Mouse (Mus musculus): ENCODE results near the gene Mdk. TPM values are rescaled to one million over a fixed set of nuclear protein-coding genes. Genes with fewer than 3 reads are reported as not detected.

Mdk gene
- polyA plus RNA-seq, 1 experiment = 0.29 TPM

DNA sequence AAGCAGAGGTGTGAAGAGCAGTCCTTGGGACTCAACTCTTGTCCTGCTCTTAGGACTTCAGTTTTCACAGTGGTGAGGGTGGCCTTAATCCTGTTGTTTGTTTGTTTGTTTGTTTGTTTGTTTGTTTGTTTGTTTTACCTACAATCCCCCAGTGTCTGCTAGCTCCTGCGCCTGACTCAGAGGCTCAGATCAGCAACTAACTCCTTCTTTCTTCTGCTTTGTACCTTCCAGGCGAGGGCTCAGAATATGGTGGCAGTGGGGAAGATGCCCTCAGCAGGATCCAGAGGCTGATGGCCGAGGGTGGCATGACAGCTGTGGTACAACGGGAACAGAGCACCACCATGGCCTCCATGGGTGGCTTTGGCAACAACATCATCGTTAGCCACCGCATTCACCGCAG, 15.0 kb downstream of the Mdk start:
- peaks cover 27% of the 10 kb centered on the region for H3K36me3 ChIP-seq (ENCODE audit: control insufficient read depth, insufficient read depth)
- TF ChIP-seq MYOD1 (IDR thresholded peaks at IDR 0.05; ENCODE audit: control insufficient read depth in 1 of 3, insufficient read length in 2 of 3, low read depth in 2 of 3) (no peak), MAX (IDR thresholded peaks at IDR 0.05; ENCODE audit: low read depth) (no peak), MYOG (IDR thresholded peaks at IDR 0.05; ENCODE audit: control insufficient read depth in 1 of 3, insufficient read depth in 1 of 3, insufficient read length in 2 of 3, low read depth in 2 of 3) (no peak), REST (IDR thresholded peaks at IDR 0.05; ENCODE audit: insufficient read depth, insufficient read length) (no peak)
- H3K79me2 ChIP-seq (ENCODE audit: control insufficient read depth, insufficient read depth) = no peaks in the 10 kb centered on the region
- H3K27me3 ChIP-seq (ENCODE audit: control insufficient read depth, insufficient read depth, insufficient read length) = peaks cover 4% of the 10 kb centered on the region
- H3K4me2 ChIP-seq (ENCODE audit: low read depth) = no peak overlapping the region
- no peak overlapping the region for H3K4me3 ChIP-seq
- no peak overlapping the region for H3ac ChIP-seq (ENCODE audit: control insufficient read depth, insufficient read length)

DNA sequence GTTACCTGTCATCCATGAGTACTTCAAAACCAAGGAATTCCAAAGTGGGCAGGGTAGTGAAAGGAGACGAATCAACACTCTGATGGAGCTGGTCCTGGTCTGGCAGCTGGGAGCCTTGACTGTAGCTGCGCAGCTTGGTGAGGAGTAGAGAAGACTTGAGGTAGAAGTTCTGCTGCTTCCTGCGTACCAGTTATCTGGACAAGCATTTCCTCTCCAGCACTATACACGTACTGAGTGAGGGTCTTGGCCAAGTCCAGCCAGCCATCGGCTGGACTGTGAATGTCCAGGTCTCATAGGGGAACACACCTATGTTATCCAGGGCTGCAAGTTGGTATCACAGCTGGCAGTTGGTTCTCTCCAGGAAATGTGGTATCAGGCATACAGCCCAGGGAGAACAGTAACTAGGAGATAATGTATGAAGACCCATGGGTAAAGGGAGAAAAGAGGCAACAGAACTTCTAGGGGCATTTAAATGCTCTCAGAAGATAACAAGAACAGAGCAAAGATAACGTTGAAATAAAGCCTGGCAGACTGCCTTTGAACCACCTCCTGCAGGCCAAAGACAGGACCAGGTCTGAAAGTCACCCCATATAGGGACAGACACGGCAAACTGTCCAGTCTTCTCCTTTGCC, 15.6 kb downstream of the Mdk start:
- no peak overlapping the region for H3K4me2 ChIP-seq (ENCODE audit: low read depth)
- H3K27me3 ChIP-seq (ENCODE audit: control insufficient read depth, insufficient read depth, insufficient read length) = no peaks in the 10 kb centered on the region
- H3K79me2 ChIP-seq (ENCODE audit: control insufficient read depth, insufficient read depth) = no peaks in the 10 kb centered on the region
- TF ChIP-seq CEBPB (IDR thresholded peaks at IDR 0.05; ENCODE audit: insufficient read depth, poor library complexity, severe bottlenecking) (no peak), E2F4 (IDR thresholded peaks at IDR 0.05; ENCODE audit: insufficient read depth) (no peak), USF1 (IDR thresholded peaks at IDR 0.05; ENCODE audit: low read depth) (no peak), POLR2AphosphoS2 (IDR thresholded peaks at IDR 0.05; ENCODE audit: insufficient read length, low read depth) (no peak), SRF (IDR thresholded peaks at IDR 0.05; ENCODE audit: control insufficient read depth, insufficient read length, low read depth) (no peak), POLR2A (IDR thresholded peaks at IDR 0.05; ENCODE audit: insufficient read length, low read depth) (no peak), MYOG (IDR thresholded peaks at IDR 0.05; ENCODE audit: control insufficient read depth in 1 of 3, insufficient read depth in 1 of 3, insufficient read length in 2 of 3, low read depth in 2 of 3) (no peak), TCF3 (IDR thresholded peaks at IDR 0.05; ENCODE audit: insufficient read length, low read depth) (no peak), MYOD1 (IDR thresholded peaks at IDR 0.05; ENCODE audit: control insufficient read depth in 1 of 3, insufficient read length in 2 of 3, low read depth in 2 of 3) (no peak)
- H3ac ChIP-seq (ENCODE audit: control insufficient read depth, insufficient read length) = no peak overlapping the region
- no peak overlapping the region for H3K4me3 ChIP-seq
- H3K36me3 ChIP-seq (ENCODE audit: control insufficient read depth, insufficient read depth) = peaks cover 33% of the 10 kb centered on the region

DNA sequence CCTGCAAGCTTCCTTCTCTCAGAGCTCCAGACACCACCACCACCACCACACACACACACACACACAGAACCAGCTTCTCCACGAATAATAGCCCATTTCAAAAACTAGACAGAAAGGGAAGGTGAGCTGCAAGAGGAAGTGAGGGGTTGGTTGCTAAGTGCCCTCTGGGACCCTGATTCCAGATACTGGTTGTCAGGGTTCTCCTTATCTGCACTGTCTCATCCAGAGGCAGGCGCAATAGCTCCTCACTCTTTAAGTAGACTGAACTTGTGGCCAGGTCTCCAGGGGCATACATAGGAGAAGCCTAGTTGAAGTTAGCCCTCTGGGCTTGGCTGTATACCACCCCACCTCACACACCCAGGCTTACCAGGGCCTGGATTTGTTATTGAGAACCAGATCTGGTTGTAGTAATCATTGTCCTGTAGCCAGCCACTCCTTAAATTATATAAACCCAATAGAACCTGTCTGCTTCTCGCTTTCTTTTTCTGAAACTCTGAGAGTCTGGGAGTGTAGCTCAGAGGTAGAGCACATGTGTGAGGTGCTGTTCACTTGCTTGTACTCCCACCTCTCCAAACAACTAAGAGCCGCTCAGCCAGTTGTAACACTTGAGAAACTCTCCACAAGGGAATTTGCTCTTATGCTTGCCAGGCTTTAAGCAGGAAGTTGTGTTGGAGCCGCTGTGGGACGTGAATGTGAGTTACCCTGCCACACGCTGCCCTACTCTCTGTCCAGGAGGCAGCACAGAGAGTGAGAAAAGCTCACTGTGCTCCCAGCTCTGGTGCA, 18.6 kb downstream of the Mdk start:
- no peaks in the 10 kb centered on the region for H3K79me2 ChIP-seq (ENCODE audit: control insufficient read depth, insufficient read depth)
- no peaks in the 10 kb centered on the region for H3K27me3 ChIP-seq (ENCODE audit: control insufficient read depth, insufficient read depth, insufficient read length)
- H3ac ChIP-seq (ENCODE audit: control insufficient read depth, insufficient read length) = no peak overlapping the region
- no peak for TF ChIP-seq POLR2AphosphoS2 (IDR thresholded peaks at IDR 0.05; ENCODE audit: insufficient read length, low read depth)
- TF ChIP-seq POLR2A (IDR thresholded peaks at IDR 0.05; ENCODE audit: insufficient read length, low read depth) = no peak
- TF ChIP-seq TCF12 (IDR thresholded peaks at IDR 0.05; ENCODE audit: insufficient read depth, poor library complexity, severe bottlenecking) = no peak
- TF ChIP-seq MYOD1 (IDR thresholded peaks at IDR 0.05; ENCODE audit: control insufficient read depth in 1 of 3, insufficient read length in 2 of 3, low read depth in 2 of 3) = no peak
- no peak for TF ChIP-seq E2F4 (IDR thresholded peaks at IDR 0.05; ENCODE audit: insufficient read depth)
- TF ChIP-seq CEBPB (IDR thresholded peaks at IDR 0.05; ENCODE audit: insufficient read depth, poor library complexity, severe bottlenecking) = no peak
- no peak for TF ChIP-seq MYOG (IDR thresholded peaks at IDR 0.05; ENCODE audit: control insufficient read depth in 1 of 3, insufficient read depth in 1 of 3, insufficient read length in 2 of 3, low read depth in 2 of 3)
- no peak for TF ChIP-seq SRF (IDR thresholded peaks at IDR 0.05; ENCODE audit: control insufficient read depth, insufficient read length, low read depth)
- no peak overlapping the region for H3K4me3 ChIP-seq
- H3K4me2 ChIP-seq (ENCODE audit: low read depth) = no peak overlapping the region
- H3K36me3 ChIP-seq (ENCODE audit: control insufficient read depth, insufficient read depth) = peaks cover 45% of the 10 kb centered on the region

DNA sequence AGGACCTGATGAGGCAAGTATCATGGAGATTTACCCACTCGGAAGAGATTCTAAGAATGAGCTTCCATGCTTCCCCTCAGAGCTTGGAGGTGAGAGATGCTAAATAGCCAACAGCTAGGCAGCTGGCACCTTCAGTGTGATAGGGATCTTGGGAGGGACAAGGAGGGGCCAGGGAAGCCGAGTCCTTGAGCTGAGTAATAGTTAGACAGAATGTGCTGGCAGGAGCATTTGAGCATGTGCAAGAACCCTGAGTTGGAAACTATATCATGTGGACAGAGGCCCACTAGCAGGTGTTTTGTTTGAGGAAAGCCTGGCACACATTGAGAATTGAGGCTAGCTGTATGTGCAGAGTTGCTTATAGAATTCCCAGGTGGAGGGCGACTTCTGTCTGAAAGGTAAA, 19.5 kb downstream of the Mdk start:
- no peak for TF ChIP-seq POLR2A (IDR thresholded peaks at IDR 0.05; ENCODE audit: insufficient read length, low read depth)
- TF ChIP-seq CEBPB (IDR thresholded peaks at IDR 0.05; ENCODE audit: insufficient read depth, poor library complexity, severe bottlenecking) = no peak
- TF ChIP-seq MYOD1 (IDR thresholded peaks at IDR 0.05; ENCODE audit: control insufficient read depth in 1 of 3, insufficient read length in 2 of 3, low read depth in 2 of 3) = no peak
- no peak for TF ChIP-seq MYOG (IDR thresholded peaks at IDR 0.05; ENCODE audit: control insufficient read depth in 1 of 3, insufficient read depth in 1 of 3, insufficient read length in 2 of 3, low read depth in 2 of 3)
- TF ChIP-seq TCF3 (IDR thresholded peaks at IDR 0.05; ENCODE audit: insufficient read length, low read depth) = no peak
- TF ChIP-seq MAX (IDR thresholded peaks at IDR 0.05; ENCODE audit: low read depth) = no peak
- TF ChIP-seq USF1 (IDR thresholded peaks at IDR 0.05; ENCODE audit: low read depth) = no peak
- no peak for TF ChIP-seq E2F4 (IDR thresholded peaks at IDR 0.05; ENCODE audit: insufficient read depth)
- no peak for TF ChIP-seq POLR2AphosphoS2 (IDR thresholded peaks at IDR 0.05; ENCODE audit: insufficient read length, low read depth)
- TF ChIP-seq SRF (IDR thresholded peaks at IDR 0.05; ENCODE audit: control insufficient read depth, insufficient read length, low read depth) = no peak
- TF ChIP-seq REST (IDR thresholded peaks at IDR 0.05; ENCODE audit: insufficient read depth, insufficient read length) = no peak
- TF ChIP-seq TCF12 (IDR thresholded peaks at IDR 0.05; ENCODE audit: insufficient read depth, poor library complexity, severe bottlenecking) = no peak
- Histone ChIP-seq H3K36me3 (ENCODE audit: control insufficient read depth, insufficient read depth) (peaks cover 48% of the 10 kb centered on the region), H3K4me2 (ENCODE audit: low read depth) (no peak overlapping the region), H3K79me2 (ENCODE audit: control insufficient read depth, insufficient read depth) (no peaks in the 10 kb centered on the region), H3ac (ENCODE audit: control insufficient read depth, insufficient read length) (no peak overlapping the region), H3K4me3 (no peak overlapping the region), H3K27me3 (ENCODE audit: control insufficient read depth, insufficient read depth, insufficient read length) (no peaks in the 10 kb centered on the region)

Measured in myocyte (in vitro differentiated cells).